Mouse (Mus musculus): ENCODE measurements around the gene Rprd2.

GRCm38 (mm10) chr3:95722386-95722785 lies 96.3 kb downstream of the Rprd2 start:
- TF ChIP-seq EP300 (IDR thresholded peaks at IDR 0.05; ENCODE audit: low read length) (no peak), CHD2 (IDR thresholded peaks at IDR 0.05; ENCODE audit: low read length) (no peak), CTCF (conservative IDR thresholded peaks at IDR 0.05 in 1 of 2, IDR thresholded peaks at IDR 0.05 in 1 of 2; ENCODE audit: low read depth in 2 of 2, low read length in 2 of 2) (no peak), POLR2A (IDR thresholded peaks at IDR 0.05; ENCODE audit: low read depth, low read length) (no peak), IRF4 (IDR thresholded peaks at IDR 0.05; ENCODE audit: low read depth, low read length) (no peak), USF2 (conservative IDR thresholded peaks at IDR 0.05; ENCODE audit: low read depth, low read length) (no peak), MAX (IDR thresholded peaks at IDR 0.05; ENCODE audit: low read length) (no peak), ETS1 (conservative IDR thresholded peaks at IDR 0.05; ENCODE audit: low read depth, low read length) (no peak), USF1 (IDR thresholded peaks at IDR 0.05; ENCODE audit: low read depth, low read length) (no peak), POLR2AphosphoS2 (IDR thresholded peaks at IDR 0.05; ENCODE audit: low read depth, low read length) (no peak), ZMIZ1 (IDR thresholded peaks at IDR 0.05; ENCODE audit: low read depth, low read length) (no peak), SMC3 (IDR thresholded peaks at IDR 0.05; ENCODE audit: low read depth, low read length) (no peak)

Measured in CH12.LX (cell line).